Mouse (Mus musculus) ES-Bruce4 (cell line): ENCODE measurements around the gene Gm29666. TPM values are rescaled to one million over a fixed set of nuclear protein-coding genes. Genes with fewer than 3 reads are reported as not detected.

Experiments
- H3K27ac ChIP-seq: 2 replicates; pipeline ENCODE4 v1.5.1; 2012; ENCODE audit warnings: low read length, inconsistent platforms; ENCODE audit not compliant: insufficient read depth
- H3K27me3 ChIP-seq: 2 replicates; pipeline ENCODE4 v1.6.1; 2012; ENCODE audit warnings: mild to moderate bottlenecking, low read length, inconsistent platforms; ENCODE audit not compliant: control insufficient read depth, poor library complexity, insufficient read depth, severe bottlenecking
- H3K36me3 ChIP-seq: 2 replicates; pipeline ENCODE4 v1.6.1; 2012; ENCODE audit warnings: inconsistent platforms, mild to moderate bottlenecking, low read length, moderate library complexity; ENCODE audit not compliant: control insufficient read depth, poor library complexity, insufficient read depth, severe bottlenecking
- H3K4me1 ChIP-seq: one replicate; pipeline ENCODE4 v1.8.1; 2011; ENCODE audit warnings: low read length; ENCODE audit not compliant: control insufficient read depth, insufficient read depth
- H3K4me3 ChIP-seq: 2 replicates; pipeline ENCODE4 v1.5.1; 2011; ENCODE audit warnings: low read depth, mild to moderate bottlenecking, low read length
- H3K9ac ChIP-seq: 2 replicates; pipeline ENCODE4 v1.6.1; 2012; ENCODE audit warnings: low read depth, mild to moderate bottlenecking, inconsistent platforms; ENCODE audit not compliant: poor library complexity, severe bottlenecking
- H3K9me3 ChIP-seq: replicated peaks from 2 replicates; pipeline ENCODE4 v1.6.1; 2012; ENCODE audit warnings: mild to moderate bottlenecking, low read length, inconsistent platforms; ENCODE audit not compliant: control insufficient read depth, poor library complexity, insufficient read depth, severe bottlenecking
- CTCF ChIP-seq: IDR thresholded peaks from one replicate; pipeline ENCODE4 v1.8.1; 2011; ENCODE audit warnings: low read depth, low read length
- EP300 ChIP-seq: IDR thresholded peaks from 2 replicates; pipeline ENCODE4 v1.6.1; 2011; ENCODE audit warnings: low read depth, low read length; ENCODE audit not compliant: insufficient read depth
- POLR2A ChIP-seq: IDR thresholded peaks from one replicate; pipeline ENCODE4 v1.8.1; 2011; ENCODE audit warnings: low read length; ENCODE audit not compliant: insufficient read depth
- polyA plus RNA-seq: library from polyadenylated mRNA; stranded (reverse); fragments of >200 nt; gene quantifications from 2 replicates; pipeline ENCODE4 v1.2.4, GENCODE M21; 2011; ENCODE audit warnings: low read depth; ENCODE audit not compliant: missing spikeins, insufficient read depth, insufficient read length

The Gm29666 gene
- polyA plus RNA-seq, 1 experiment = 1.1 TPM

DNA sequence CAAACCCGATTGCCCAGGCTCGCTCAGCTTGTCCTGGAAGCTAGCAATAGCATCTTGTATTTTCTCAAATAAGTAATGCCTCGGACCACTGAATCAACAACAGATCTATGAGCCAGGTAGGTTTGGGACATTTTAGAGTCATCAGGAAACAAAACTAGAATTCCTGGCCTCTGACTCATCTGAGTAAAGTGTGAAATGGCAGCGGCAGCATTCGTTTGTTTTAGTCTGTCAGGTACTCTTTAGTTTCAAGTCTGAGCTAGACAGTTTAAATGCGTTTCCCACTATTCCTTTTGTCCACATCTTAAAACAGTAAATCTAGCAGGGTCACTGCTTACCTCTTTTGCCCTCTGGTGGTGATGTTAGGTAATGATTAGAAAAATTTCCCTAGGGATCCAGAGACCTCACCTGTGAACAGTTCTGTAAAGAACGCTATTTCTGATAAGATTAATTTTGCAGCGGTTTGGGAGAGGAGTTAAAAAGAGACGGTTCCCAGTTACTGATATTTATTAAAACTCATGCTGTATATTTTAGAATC lies 5.0 kb upstream of the Gm29666 start:
- Histone ChIP-seq H3K9ac (peak overlapping the region; percentile 97), H3K4me3 (peak overlapping the region; percentile 38), H3K27ac (no peak overlapping the region), H3K36me3 (peaks cover 25% of the 10 kb centered on the region), H3K9me3 (no peaks in the 10 kb centered on the region), H3K4me1 (no peaks in the 10 kb centered on the region), H3K27me3 (no peaks in the 10 kb centered on the region)
- no peak for TF ChIP-seq POLR2A
- TF ChIP-seq CTCF = no peak
- no peak for TF ChIP-seq EP300

DNA sequence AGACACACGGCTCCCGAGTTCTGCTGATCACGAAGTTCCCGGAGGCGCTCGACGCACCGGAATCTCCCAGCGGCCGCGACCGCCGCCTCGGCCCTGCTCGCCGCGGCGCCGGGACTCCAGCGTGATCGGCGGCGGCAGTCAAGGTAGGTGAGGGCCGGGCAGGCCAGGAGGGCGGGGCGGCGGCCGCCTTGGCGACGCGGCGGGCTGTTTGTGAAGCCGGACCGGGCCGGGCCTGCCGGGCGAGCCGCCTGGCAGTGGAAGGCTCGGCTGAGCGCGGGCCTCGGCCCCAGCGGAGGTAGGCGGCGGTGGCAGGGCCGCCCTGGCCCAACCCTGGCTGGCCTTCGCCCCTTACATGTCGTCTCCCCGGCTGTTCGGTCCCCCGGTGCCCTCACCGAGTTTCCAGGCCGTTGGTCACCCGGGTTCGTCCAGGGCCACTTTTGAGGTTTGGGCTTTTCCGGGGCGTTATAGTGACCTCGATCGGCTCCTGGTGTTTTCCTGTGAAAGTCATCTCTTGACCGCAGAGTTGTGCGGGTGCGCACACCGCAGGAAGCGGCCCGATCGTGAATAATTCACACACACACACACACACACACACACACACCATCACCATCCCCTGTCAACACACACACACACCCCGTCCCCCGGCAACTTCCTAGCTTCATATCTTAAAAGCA lies 3.8 kb upstream of the Gm29666 start:
- no peaks in the 10 kb centered on the region for H3K27me3 ChIP-seq
- H3K9ac ChIP-seq = peak overlapping the region; percentile 97
- peak overlapping the region; percentile 38; the same call in 1 of the 2 replicates for H3K27ac ChIP-seq
- H3K36me3 ChIP-seq = peaks cover 16% of the 10 kb centered on the region
- TF ChIP-seq POLR2A = no peak
- TF ChIP-seq EP300 = no peak
- no peak for TF ChIP-seq CTCF
- no peaks in the 10 kb centered on the region for H3K4me1 ChIP-seq
- peak overlapping the region; percentile 100 for H3K4me3 ChIP-seq
- H3K9me3 ChIP-seq = no peaks in the 10 kb centered on the region

DNA sequence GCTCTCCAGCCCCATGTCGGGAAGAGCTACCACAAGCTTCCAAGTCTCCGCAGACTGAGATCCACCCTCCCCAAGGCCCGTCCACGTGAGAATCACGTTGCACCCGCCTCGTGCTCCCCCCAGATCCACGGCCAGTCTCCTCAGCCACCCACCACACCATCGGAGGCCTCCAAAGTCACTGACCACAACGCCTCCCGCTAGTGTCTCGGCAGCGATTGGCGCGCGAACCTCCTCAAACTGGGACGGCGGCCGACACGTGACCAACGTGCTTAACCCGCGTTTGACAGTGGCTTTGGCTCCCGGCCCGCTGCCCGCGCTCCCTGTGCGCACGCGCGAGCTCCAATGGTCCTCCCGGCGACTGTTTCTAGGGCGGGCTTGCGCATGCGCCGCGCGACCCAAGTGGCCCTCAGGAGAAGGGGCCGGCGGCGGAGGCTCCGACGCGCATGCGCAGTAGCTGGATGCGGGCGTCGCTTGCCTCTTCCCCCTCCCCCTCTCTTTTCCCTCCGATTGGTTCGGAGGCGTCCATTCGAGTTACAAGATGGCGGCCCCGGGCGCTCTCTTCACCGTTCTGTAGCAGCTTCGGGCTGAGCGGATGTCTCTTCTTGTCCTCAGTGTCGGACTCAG lies 3.2 kb upstream of the Gm29666 start, which contains the start of gene Nup50:
Gene Nup50, plus strand, starts transcription at position 528 of the 624 bp plus-strand sequence.
- peak within 1 kb of the TSS; percentile 100 for H3K4me3 ChIP-seq
- peak within 1 kb of the TSS; percentile 38 for H3K27ac ChIP-seq
- no peaks in the 10 kb centered on the region for H3K27me3 ChIP-seq
- TF ChIP-seq POLR2A (peak; percentile 68), EP300 (0 out of 2 replicates have a peak, but pooled peaks have one; percentile 49), CTCF (no peak)
- no peaks in the 10 kb centered on the region for H3K4me1 ChIP-seq
- no peaks in the 10 kb centered on the region for H3K9me3 ChIP-seq
- H3K36me3 ChIP-seq = peaks cover 11% of the 10 kb centered on the region
- H3K9ac ChIP-seq = peak within 1 kb of the TSS; percentile 97

DNA sequence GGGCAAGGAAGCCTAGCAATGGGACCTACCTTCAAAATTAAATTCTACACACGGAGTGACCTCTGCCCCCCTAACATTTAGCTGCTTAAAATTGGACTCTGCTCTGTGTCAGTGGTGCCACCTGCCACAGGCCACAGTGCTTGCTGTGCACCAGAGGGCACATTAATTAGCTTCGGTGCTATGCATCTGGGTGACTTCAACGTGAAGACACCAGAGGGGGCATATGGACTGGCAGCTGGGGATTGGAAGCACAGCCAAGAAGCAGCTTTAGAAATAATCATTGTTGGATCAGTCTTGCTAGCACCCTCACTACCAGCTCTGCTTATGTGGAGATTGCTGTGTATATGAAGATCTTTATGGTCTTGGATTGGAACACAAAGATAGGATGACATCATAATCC lies 6.6 kb downstream of the Gm29666 start:
- 0 out of 2 replicates have a peak, but pooled peaks cover 3% of the 10 kb centered on the region for H3K36me3 ChIP-seq
- TF ChIP-seq POLR2A (no peak), CTCF (no peak)
- H3K9ac ChIP-seq = no peak overlapping the region
- H3K9me3 ChIP-seq = peaks cover 10% of the 10 kb centered on the region
- no peaks in the 10 kb centered on the region for H3K4me1 ChIP-seq
- no peaks in the 10 kb centered on the region for H3K27me3 ChIP-seq
- no peak overlapping the region for H3K4me3 ChIP-seq
- no peak overlapping the region for H3K27ac ChIP-seq

DNA sequence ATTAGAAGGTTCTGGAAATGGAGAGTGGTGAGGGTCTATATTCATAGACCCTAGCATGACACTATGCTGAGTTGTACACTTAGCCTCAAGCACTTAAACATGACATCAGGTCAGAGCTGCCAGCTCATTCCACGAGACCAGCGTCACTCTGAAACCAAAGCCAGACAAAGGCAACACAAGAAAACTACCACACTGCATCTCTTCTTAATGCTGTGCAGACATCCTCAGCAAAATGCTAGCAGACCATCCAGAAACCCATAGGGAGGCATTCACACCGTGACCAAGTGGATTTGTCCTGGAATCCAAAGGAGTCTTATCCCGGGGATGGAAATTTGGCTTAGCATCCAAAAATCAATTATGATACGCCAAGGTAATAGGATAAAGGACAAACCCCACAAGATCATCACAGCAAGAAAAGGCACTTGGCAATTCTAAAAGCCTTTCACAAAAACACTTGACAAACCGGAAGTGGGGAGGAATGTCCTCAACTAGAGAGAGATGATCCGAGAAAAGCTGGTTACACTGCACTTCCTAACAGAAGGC lies 15.9 kb downstream of the Gm29666 start:
- Histone ChIP-seq H3K27me3 (no peaks in the 10 kb centered on the region), H3K9me3 (no peaks in the 10 kb centered on the region), H3K27ac (no peak overlapping the region), H3K4me1 (no peaks in the 10 kb centered on the region), H3K4me3 (no peak overlapping the region), H3K36me3 (no peaks in the 10 kb centered on the region), H3K9ac (no peak overlapping the region)
- TF ChIP-seq CTCF (no peak), POLR2A (no peak), EP300 (no peak)

DNA sequence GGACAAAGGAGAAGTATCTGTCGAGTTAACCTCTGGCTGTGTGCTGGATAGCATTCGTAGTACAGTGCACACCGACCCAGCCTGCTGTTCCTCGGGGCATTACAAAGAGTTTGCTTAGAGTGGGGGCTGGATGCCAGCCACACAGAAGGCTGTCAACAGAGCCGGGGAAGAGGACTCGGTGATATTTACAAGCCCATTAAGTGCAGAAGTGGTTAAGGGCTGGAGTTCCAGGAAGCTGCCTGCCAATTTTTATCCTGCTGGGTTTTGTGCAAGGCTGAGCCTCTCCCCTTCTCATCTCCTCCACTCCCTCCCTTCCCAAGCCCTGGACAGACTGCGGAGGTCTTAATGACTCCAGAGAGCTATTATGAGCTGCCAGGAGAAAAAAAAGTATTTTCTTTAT lies 21.8 kb downstream of the Gm29666 start:
- Histone ChIP-seq H3K4me1 (peaks cover 2% of the 10 kb centered on the region), H3K9ac (no peak overlapping the region), H3K36me3 (no peaks in the 10 kb centered on the region), H3K4me3 (no peak overlapping the region), H3K9me3 (peaks cover 12% of the 10 kb centered on the region), H3K27ac (no peak overlapping the region), H3K27me3 (no peaks in the 10 kb centered on the region)
- TF ChIP-seq EP300 (no peak), POLR2A (no peak), CTCF (no peak)
